Mouse (Mus musculus) forebrain, embryonic 14.5 days (tissue): ENCODE results near the gene Cenpa. TPM values are rescaled to one million over a fixed set of nuclear protein-coding genes. Genes with fewer than 3 reads are reported as not detected.

Experiments used
- ATAC-seq: fragments of 200-750 bp; cut with Nextera tagmentation; 2 replicates; pipeline ENCODE4 v1.8.0; 2017; ENCODE audit warnings: mild to moderate bottlenecking, moderate library complexity
- DNase-seq: peaks from one replicate; pipeline ENCODE4 v3.0.0-alpha.2; 2015; ENCODE audit warnings: low spot score
- H3K27ac ChIP-seq: fragments of 300-500 bp; sonication (generic); 2 replicates; pipeline ENCODE4 v1.5.1; 2014; ENCODE audit warnings: low read depth, mild to moderate bottlenecking, control low read depth, low read length, moderate library complexity
- H3K27me3 ChIP-seq: fragments of 300-500 bp; sonication (generic); replicated peaks from 2 replicates; pipeline ENCODE4 v1.6.1; 2014; ENCODE audit warnings: low read length, control low read depth, mixed read lengths; ENCODE audit not compliant: control insufficient read depth, insufficient read depth
- H3K36me3 ChIP-seq: fragments of 300-500 bp; sonication (generic); 2 replicates; pipeline ENCODE4 v1.6.1; 2014; ENCODE audit warnings: low read length, control low read depth; ENCODE audit not compliant: control insufficient read depth, insufficient read depth
- H3K4me1 ChIP-seq: fragments of 300-500 bp; sonication (generic); 2 replicates; pipeline ENCODE4 v1.6.1; 2014; ENCODE audit warnings: antibody characterized with exemption, low read length, control low read depth; ENCODE audit not compliant: control insufficient read depth, insufficient read depth
- H3K4me2 ChIP-seq: fragments of 300-500 bp; sonication (generic); 2 replicates; pipeline ENCODE4 v1.6.1; 2014; ENCODE audit warnings: mild to moderate bottlenecking, control low read depth, low read length
- H3K4me3 ChIP-seq: fragments of 300-500 bp; sonication (generic); 2 replicates; pipeline ENCODE4 v1.5.1; 2014; ENCODE audit warnings: low read depth, low read length, control low read depth
- H3K9ac ChIP-seq: fragments of 300-500 bp; sonication (generic); 2 replicates; pipeline ENCODE4 v1.6.1; 2014; ENCODE audit warnings: mild to moderate bottlenecking, low read length, control low read depth, moderate library complexity
- H3K9me3 ChIP-seq: fragments of 300-500 bp; sonication (generic); replicated peaks from 2 replicates; pipeline ENCODE4 v1.6.1; 2016; ENCODE audit warnings: low read length, control low read depth, mixed read lengths; ENCODE audit not compliant: control insufficient read depth
- WGBS: fragments of 180-500 bp; shearing (Covaris S2); extraction: QIAGEN DNeasy Blood & Tissue Kit; methylation state at CpG from one replicate; pipeline ENCODE4 v1.1.7; 2014; 5-methylcytosine and 5-hydroxymethylcytosine counted together
- microRNA-seq: library from miRNA; unstranded; fragments of <30 nt; microRNA quantifications from one replicate; pipeline ENCODE4, GENCODE M21; 2016
- polyA plus RNA-seq: library from polyadenylated mRNA; unstranded; fragments of >200 nt; fragmentation: Nextera tagmentation; extraction: Ambion mirVana; gene quantifications from 2 replicates; pipeline ENCODE4 v1.2.1, GENCODE M21; 2014

Cenpa gene
- polyA plus RNA-seq, 1 experiment from 2014 or later, result 206 TPM

DNA sequence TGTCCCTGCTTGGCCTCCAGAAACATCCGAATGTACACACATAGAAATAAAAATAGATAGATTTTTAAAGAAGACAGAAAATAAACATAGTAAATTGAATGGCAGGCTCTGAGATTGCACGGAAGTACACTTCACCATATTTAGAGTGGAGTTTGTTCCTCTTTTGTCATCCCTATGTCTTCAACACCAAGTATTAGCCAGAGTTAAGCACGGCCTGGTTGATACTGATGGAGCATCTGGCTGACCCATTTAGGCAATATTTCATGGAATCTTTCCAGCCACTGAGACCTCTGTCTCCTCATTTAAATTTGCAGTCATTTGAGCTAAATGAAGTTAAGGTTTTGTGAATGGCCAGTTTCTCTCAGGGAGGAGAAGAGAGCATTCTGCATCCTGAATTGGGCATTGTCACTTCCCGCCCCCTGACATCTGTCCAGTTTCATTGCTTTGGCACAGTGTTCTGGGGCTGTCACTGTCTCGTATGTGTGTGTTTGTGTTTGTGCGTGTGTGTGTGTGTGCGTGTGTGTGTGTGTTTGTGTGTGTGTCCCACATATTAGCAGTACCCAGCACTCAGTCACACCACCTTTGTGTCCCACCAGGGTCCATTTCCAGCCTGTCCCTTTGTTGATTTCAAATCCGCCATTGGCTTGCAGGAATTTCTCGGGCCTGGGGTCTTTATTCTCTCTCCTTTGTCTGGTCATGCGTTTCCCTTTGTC is 51.6 kb downstream of the Cenpa start:
- 28% methylated on average over 10 of the region's 10 CpGs for WGBS
- H3K27ac ChIP-seq, result peak overlapping the region; percentile 79
- H3K4me3 ChIP-seq, result no peak overlapping the region
- DNase-seq (peak; percentile 62), ATAC-seq (peak; percentile 38; the same call in 1 of the 2 replicates)
- peaks cover 30% of the 10 kb centered on the region for H3K4me1 ChIP-seq
- H3K27me3 ChIP-seq, result no peaks in the 10 kb centered on the region
- H3K36me3 ChIP-seq, result peaks cover 26% of the 10 kb centered on the region
- peak overlapping the region; percentile 49 for H3K9ac ChIP-seq
- H3K9me3 ChIP-seq, result no peaks in the 10 kb centered on the region
- H3K4me2 ChIP-seq, result peak overlapping the region; percentile 33

GRCm38 (mm10) chr5:30721935-30722334 is 55.4 kb downstream of the Cenpa start:
- no peak overlapping the region for H3K4me2 ChIP-seq
- no peaks in the 10 kb centered on the region for H3K27me3 ChIP-seq
- no peak overlapping the region for H3K4me3 ChIP-seq
- 91% methylated on average over 8 of the region's 8 CpGs for WGBS
- H3K9ac ChIP-seq, result no peak overlapping the region
- H3K36me3 ChIP-seq, result peaks cover 46% of the 10 kb centered on the region
- DNase-seq (no peak), ATAC-seq (no peak)
- H3K9me3 ChIP-seq, result no peaks in the 10 kb centered on the region
- H3K4me1 ChIP-seq, result peaks cover 20% of the 10 kb centered on the region
- no peak overlapping the region for H3K27ac ChIP-seq

Small RNA genes within 50 kb of the gene (microRNA-seq; reads per million reads assigned to microRNA genes)
- gene Mir5625, result not detected

Other genes with a start within 250 kb of the Cenpa start
- 0.55 and 0.91 TPM in 2 replicates for gene Otof, start 204.8 kb upstream of the Cenpa start, polyA plus RNA-seq
- gene 1700001C02Rik, start 200.7 kb upstream of the Cenpa start, polyA plus RNA-seq, result 1.4 and 1.9 TPM in 2 replicates
- not detected in 2 replicates for gene Cib4, start 120.9 kb upstream of the Cenpa start, polyA plus RNA-seq
- 2.1 and 2.5 TPM in 2 replicates for gene Kcnk3, start 78.6 kb upstream of the Cenpa start, polyA plus RNA-seq
- gene Slc35f6, start 18.8 kb upstream of the Cenpa start, polyA plus RNA-seq, result 33.6 and 35.1 TPM in 2 replicates
- gene Dpysl5, start 44.8 kb downstream of the Cenpa start, polyA plus RNA-seq, result 152 and 207 TPM in 2 replicates
- 66.1 and 93.3 TPM in 2 replicates for gene Mapre3, start 147.9 kb downstream of the Cenpa start, polyA plus RNA-seq
- gene Tmem214, start 201.2 kb downstream of the Cenpa start, polyA plus RNA-seq, result 30.6 and 37.5 TPM in 2 replicates
- 18.9 and 22.1 TPM in 2 replicates for gene Agbl5, start 221.9 kb downstream of the Cenpa start, polyA plus RNA-seq
- 265 and 340 TPM in 2 replicates for gene Ost4, start 241.0 kb downstream of the Cenpa start, polyA plus RNA-seq
- gene Emilin1, start 246.6 kb downstream of the Cenpa start, polyA plus RNA-seq, result 8.6 and 11.6 TPM in 2 replicates